Comparison of ENCODE assay signal across 11 mouse cellular contexts in genomic region chr10:39597116-39597791, GRCm38 (mm10). TPM values are rescaled to one million over a fixed set of nuclear protein-coding genes. Genes with fewer than 3 reads are reported as not detected.
DNase-seq lines count a peak whose midpoint lies in the region; ATAC-seq lines count a peak whose summit lies in the region.
"Had no signal": no experiment of that assay in that cellular context is flagged by ENCODE, and none has a peak within 500 bp of the region (broad histone marks: within the 10 kb centered on the region; RNA-seq: fewer than 3 reads in every experiment).

No protein-coding gene starts in this region.

- no peaks in the 10 kb centered on the region for H3K36me3 ChIP-seq in midbrain, embryonic 11.5 days (ENCODE audit: control insufficient read depth, insufficient read depth, low read length)
- H3K36me3 ChIP-seq in midbrain, embryonic 10.5 days = 0 out of 2 replicates have a peak, but pooled peaks cover 4% of the 10 kb centered on the region
- H3K36me3 ChIP-seq in forebrain, embryonic 14.5 days (ENCODE audit: control insufficient read depth, insufficient read depth, low read length) = no peaks in the 10 kb centered on the region
- H3K36me3 ChIP-seq in limb, embryonic 15.5 days = no peaks in the 10 kb centered on the region
- no peaks in the 10 kb centered on the region for H3K36me3 ChIP-seq in stomach, embryonic 16.5 days (ENCODE audit: control insufficient read depth, insufficient read depth, low read length)

- no peak for DNase-seq in midbrain, embryonic 11.5 days (ENCODE audit: low spot score, missing footprints)
- DNase-seq in midbrain, embryonic 10.5 days (ENCODE audit: low spot score) = no peak
- peak; percentile 58 for DNase-seq in forebrain, embryonic 14.5 days (ENCODE audit: low spot score)
- DNase-seq in natural killer cell, adult 2 months (ENCODE audit: low spot score in 2 of 2) = no peak
- DNase-seq in adrenal gland, postnatal 4 days (ENCODE audit: low spot score in 2 of 2) = no peak
- DNase-seq: cerebellum, adult 9-10 months; kidney, adult 18-20 months; thymus, postnatal 25 days had no signal

- no peaks in the 10 kb centered on the region for H3K27me3 ChIP-seq in midbrain, embryonic 11.5 days (ENCODE audit: control insufficient read depth, insufficient read depth, low read length)
- H3K27me3 ChIP-seq in midbrain, embryonic 10.5 days (ENCODE audit: low read depth, poor library complexity, severe bottlenecking) = peaks cover 37% of the 10 kb centered on the region
- no peaks in the 10 kb centered on the region for H3K27me3 ChIP-seq in forebrain, embryonic 14.5 days (replicated peaks; ENCODE audit: control insufficient read depth, insufficient read depth, low read length)
- H3K27me3 ChIP-seq in limb, embryonic 15.5 days = no peaks in the 10 kb centered on the region
- H3K27me3 ChIP-seq in stomach, embryonic 16.5 days (ENCODE audit: control insufficient read depth, insufficient read depth, low read length) = no peaks in the 10 kb centered on the region

- no peaks in the 10 kb centered on the region; the same call in 1 of the 2 replicates for H3K9me3 ChIP-seq in midbrain, embryonic 11.5 days (ENCODE audit: control insufficient read depth, low read length)
- H3K9me3 ChIP-seq in midbrain, embryonic 10.5 days (replicated peaks) = peaks cover 15% of the 10 kb centered on the region
- 0 out of 2 replicates have a peak, but pooled peaks cover 5% of the 10 kb centered on the region for H3K9me3 ChIP-seq in forebrain, embryonic 14.5 days (replicated peaks; ENCODE audit: control insufficient read depth, low read length)
- peaks cover 8% of the 10 kb centered on the region; the same call in 1 of the 2 replicates for H3K9me3 ChIP-seq in limb, embryonic 15.5 days
- H3K9me3 ChIP-seq in stomach, embryonic 16.5 days (replicated peaks; ENCODE audit: control insufficient read depth, low read length) = peaks cover 13% of the 10 kb centered on the region

- H3K4me2 ChIP-seq in midbrain, embryonic 11.5 days = no peak overlapping the region
- H3K4me2 ChIP-seq in forebrain, embryonic 14.5 days (ENCODE audit: low read length) = no peak overlapping the region
- H3K4me2 ChIP-seq in limb, embryonic 15.5 days = no peak overlapping the region
- H3K4me2 ChIP-seq in stomach, embryonic 16.5 days (ENCODE audit: low read depth, low read length) = no peak overlapping the region

- ATAC-seq in midbrain, embryonic 11.5 days (ENCODE audit: low FRiP score) = no peak
- ATAC-seq in forebrain, embryonic 14.5 days = peak; percentile 75
- ATAC-seq in limb, embryonic 15.5 days (ENCODE audit: insufficient number of reproducible peaks, low FRiP score, low TSS enrichment, low read depth) = no peak
- no peak for ATAC-seq in stomach, embryonic 16.5 days (ENCODE audit: insufficient read depth, low FRiP score)

- peak overlapping the region; percentile 7; the same call in 1 of the 2 replicates for H3K9ac ChIP-seq in midbrain, embryonic 11.5 days (ENCODE audit: low read length)
- peak overlapping the region; percentile 21; the same call in 1 of the 2 replicates for H3K9ac ChIP-seq in forebrain, embryonic 14.5 days (ENCODE audit: low read length)
- H3K9ac ChIP-seq in limb, embryonic 15.5 days = no peak overlapping the region
- H3K9ac ChIP-seq in stomach, embryonic 16.5 days (ENCODE audit: low read length) = no peak overlapping the region
- H3K9ac ChIP-seq: liver, embryonic 14.5 days had no signal

- no peak overlapping the region for H3K4me3 ChIP-seq in midbrain, embryonic 11.5 days (ENCODE audit: low read depth, low read length)
- H3K4me3 ChIP-seq in midbrain, embryonic 10.5 days = no peak overlapping the region
- no peak overlapping the region for H3K4me3 ChIP-seq in forebrain, embryonic 14.5 days (ENCODE audit: low read depth, low read length)
- H3K4me3 ChIP-seq in limb, embryonic 15.5 days = no peak overlapping the region
- H3K4me3 ChIP-seq in stomach, embryonic 16.5 days (replicated peaks; ENCODE audit: low read length) = no peak overlapping the region

- WGBS in midbrain, embryonic 11.5 days = 59% methylated on average over 9 of the region's 9 CpGs
- WGBS in midbrain, embryonic 10.5 days = 59% methylated on average over 9 of the region's 9 CpGs
- WGBS in forebrain, embryonic 14.5 days = 17% methylated on average over 9 of the region's 9 CpGs
- 23% methylated on average over 9 of the region's 9 CpGs for WGBS in limb, embryonic 15.5 days
- WGBS in stomach, embryonic 16.5 days = 38% methylated on average over 9 of the region's 9 CpGs

- no peaks in the 10 kb centered on the region for H3K4me1 ChIP-seq in midbrain, embryonic 11.5 days (ENCODE audit: control insufficient read depth, insufficient read depth, low read length)
- H3K4me1 ChIP-seq in midbrain, embryonic 10.5 days = peaks cover 19% of the 10 kb centered on the region
- H3K4me1 ChIP-seq in forebrain, embryonic 14.5 days (ENCODE audit: control insufficient read depth, insufficient read depth, low read length) = peaks cover 20% of the 10 kb centered on the region
- H3K4me1 ChIP-seq in limb, embryonic 15.5 days = peaks cover 24% of the 10 kb centered on the region
- H3K4me1 ChIP-seq in stomach, embryonic 16.5 days (ENCODE audit: control insufficient read depth, insufficient read depth, low read length) = peaks cover 18% of the 10 kb centered on the region

- no peak overlapping the region for H3K27ac ChIP-seq in midbrain, embryonic 11.5 days (ENCODE audit: low read depth, low read length)
- H3K27ac ChIP-seq in midbrain, embryonic 10.5 days (replicated peaks) = no peak overlapping the region
- H3K27ac ChIP-seq in forebrain, embryonic 14.5 days (ENCODE audit: low read depth, low read length) = peak overlapping the region; percentile 74
- peak overlapping the region; percentile 69 for H3K27ac ChIP-seq in limb, embryonic 15.5 days
- peak overlapping the region; percentile 71 for H3K27ac ChIP-seq in stomach, embryonic 16.5 days (ENCODE audit: low read length)
- H3K27ac ChIP-seq: liver, embryonic 14.5 days had no signal

RNA-seq across cellular contexts. Expression of gene Traf3ip2, which starts 15.5 kb away (rescaled TPM):
- polyA plus RNA-seq in midbrain, embryonic 11.5 days (2014; fragmentation: Nextera tagmentation; extraction: Ambion mirVana) = 3.9 TPM in 2 replicates
- 5.5 and 9.5 TPM in 2 replicates for polyA plus RNA-seq in midbrain, embryonic 10.5 days (2016; fragmentation: Nextera tagmentation; extraction: Ambion mirVana)
- 4.8 and 5.7 TPM in 2 replicates for polyA plus RNA-seq in forebrain, embryonic 14.5 days (2014; fragmentation: Nextera tagmentation; extraction: Ambion mirVana)
- polyA plus RNA-seq in limb, embryonic 15.5 days (2015; fragmentation: Nextera tagmentation; extraction: Ambion mirVana) = 14.9 and 15.5 TPM in 2 replicates
- 32.1 and 33.1 TPM in 2 replicates for polyA plus RNA-seq in stomach, embryonic 16.5 days (2015; fragmentation: Nextera tagmentation; extraction: Ambion mirVana)
- 10 to 100 TPM; 24.0 to 24.8 TPM for total RNA-seq in adrenal gland, postnatal 4 days (2021)

Comparison
In these comparisons a context has a peak if more than half of its experiments do, and no peak if none do; other contexts are left out.
1. H3K27ac ChIP-seq: peak in forebrain, embryonic 14.5 days (single experiment), limb, embryonic 15.5 days (single experiment) and stomach, embryonic 16.5 days (single experiment); none in midbrain, embryonic 11.5 days (single experiment) and midbrain, embryonic 10.5 days (single experiment).
2. H3K9ac ChIP-seq: peak in midbrain, embryonic 11.5 days (single experiment) and forebrain, embryonic 14.5 days (single experiment); none in limb, embryonic 15.5 days (single experiment) and stomach, embryonic 16.5 days (single experiment).